Mouse (Mus musculus) MEL (cell line): ENCODE results near the gene Stx3. TPM values are rescaled to one million over a fixed set of nuclear protein-coding genes. Genes with fewer than 3 reads are reported as not detected.

Experiments
- DNase-seq: peaks from one replicate; pipeline ENCODE4 v3.0.0; 2011; ENCODE audit warnings: low read depth, low spot score
- H3K27ac ChIP-seq: 2 replicates; pipeline ENCODE4 v1.5.1; 2012; ENCODE audit warnings: low read depth, mild to moderate bottlenecking, control low read depth, low read length, moderate library complexity; ENCODE audit not compliant: control insufficient read depth
- H3K27me3 ChIP-seq, 2 experiments: fragments of 150-350 bp in 1 of 2; sonication (generic) in 1 of 2; 2 replicates each; pipeline ENCODE4 v1.6.1; 2012; ENCODE audit warnings: low read length in 2 of 2, mild to moderate bottlenecking in 2 of 2, improper control_type of control experiment in 1 of 2, moderate library complexity in 1 of 2; ENCODE audit not compliant: insufficient read depth in 2 of 2, control insufficient read depth in 1 of 2
- H3K36me3 ChIP-seq, 2 experiments: 2 replicates each; pipeline ENCODE4 v1.6.1; 2012 to 2014; ENCODE audit warnings: low read length in 2 of 2, improper control_type of control experiment in 1 of 2, inconsistent platforms in 1 of 2, mild to moderate bottlenecking in 1 of 2; ENCODE audit not compliant: insufficient read depth in 2 of 2, control insufficient read depth in 1 of 2
- H3K4me1 ChIP-seq, 2 experiments: fragments of 150-350 bp in 1 of 2; sonication (generic) in 1 of 2; 2 replicates each; pipeline ENCODE4 v1.6.1; 2012; ENCODE audit warnings: low read length in 2 of 2, improper control_type of control experiment in 1 of 2, mild to moderate bottlenecking in 1 of 2; ENCODE audit not compliant: insufficient read depth in 2 of 2, control insufficient read depth in 1 of 2
- H3K4me3 ChIP-seq, 2 experiments: fragments of 150-350 bp in 1 of 2; sonication (generic) in 1 of 2; 2 replicates each; pipeline ENCODE4 v1.5.1; 2012; ENCODE audit warnings: low read depth in 2 of 2, low read length in 2 of 2, mild to moderate bottlenecking in 2 of 2, moderate library complexity in 2 of 2, control low read depth in 1 of 2, improper control_type of control experiment in 1 of 2; ENCODE audit not compliant: control insufficient read depth in 1 of 2, insufficient read depth in 1 of 2
- H3K79me2 ChIP-seq: 2 replicates; pipeline ENCODE4 v1.6.1; 2012; ENCODE audit warnings: mild to moderate bottlenecking, low read length, moderate library complexity; ENCODE audit not compliant: control insufficient read depth, poor library complexity, insufficient read depth
- H3K9ac ChIP-seq: 2 replicates; pipeline ENCODE4 v1.6.1; 2012; ENCODE audit warnings: low read depth, mild to moderate bottlenecking, control low read depth, low read length, moderate library complexity; ENCODE audit not compliant: control insufficient read depth, poor library complexity, severe bottlenecking
- H3K9me3 ChIP-seq: fragments of 150-350 bp; sonication (generic); replicated peaks from 2 replicates; pipeline ENCODE4 v1.6.1; 2012; ENCODE audit warnings: mild to moderate bottlenecking, low read length, improper control_type of control experiment, moderate library complexity; ENCODE audit not compliant: insufficient read depth
- CHD1 ChIP-seq: IDR thresholded peaks from 2 replicates; pipeline ENCODE4 v1.6.1; 2012; ENCODE audit warnings: low read depth, mild to moderate bottlenecking, inconsistent platforms, low read length, improper control_type of control experiment
- EP300 ChIP-seq, 2 experiments: IDR thresholded peaks; 2 replicates each; pipeline ENCODE4 v1.6.1; 2011; ENCODE audit warnings: improper control_type of control experiment in 2 of 2, low read length in 2 of 2, low read depth in 1 of 2, mild to moderate bottlenecking in 1 of 2
- GABPA ChIP-seq: IDR thresholded peaks from 2 replicates; pipeline ENCODE4 v1.6.1; 2012; ENCODE audit warnings: low read depth, mild to moderate bottlenecking, inconsistent platforms, low read length, improper control_type of control experiment, moderate library complexity
- MAX ChIP-seq: IDR thresholded peaks from 2 replicates; pipeline ENCODE4 v1.6.1; 2011; ENCODE audit warnings: low read length, improper control_type of control experiment
- MAZ ChIP-seq: IDR thresholded peaks from 2 replicates; pipeline ENCODE4 v1.6.1; 2012; ENCODE audit warnings: low read depth, mild to moderate bottlenecking, inconsistent platforms, low read length, improper control_type of control experiment
- MEF2A ChIP-seq: IDR thresholded peaks from 2 replicates; pipeline ENCODE4 v1.6.1; 2014; ENCODE audit warnings: low read depth, mild to moderate bottlenecking, inconsistent platforms, low read length, improper control_type of control experiment; ENCODE audit not compliant: poor library complexity, insufficient replicate concordance, severe bottlenecking; ENCODE audit errors: extremely low read depth
- NRF1 ChIP-seq: IDR thresholded peaks from 2 replicates; pipeline ENCODE4 v1.6.1; 2014; ENCODE audit warnings: low read depth, mild to moderate bottlenecking, inconsistent platforms, low read length, improper control_type of control experiment, moderate library complexity; ENCODE audit not compliant: poor library complexity, insufficient read depth, severe bottlenecking
- POLR2AphosphoS2 ChIP-seq: IDR thresholded peaks from 2 replicates; pipeline ENCODE4 v1.6.1; 2011; ENCODE audit warnings: low read length, improper control_type of control experiment
- RCOR1 ChIP-seq: IDR thresholded peaks from 2 replicates; pipeline ENCODE4 v1.6.1; 2012; ENCODE audit warnings: low read depth, mild to moderate bottlenecking, inconsistent platforms, low read length, improper control_type of control experiment
- TBP ChIP-seq: IDR thresholded peaks from 2 replicates; pipeline ENCODE4 v1.8.0; 2011; ENCODE audit warnings: low read depth, low read length, improper control_type of control experiment
- TCF12 ChIP-seq: IDR thresholded peaks from 2 replicates; pipeline ENCODE4 v1.6.1; 2014; ENCODE audit warnings: low read depth, mild to moderate bottlenecking, inconsistent platforms, low read length, improper control_type of control experiment, moderate library complexity
- USF1 ChIP-seq: IDR thresholded peaks from 2 replicates; pipeline ENCODE4 v1.6.1; 2014; ENCODE audit warnings: low read depth, mild to moderate bottlenecking, inconsistent platforms, low read length, improper control_type of control experiment, moderate library complexity
- polyA plus RNA-seq, 2 experiments: library from polyadenylated mRNA; stranded (reverse) in 1 of 2; unstranded in 1 of 2; fragments of >175 nt in 1 of 2; fragments of >200 nt in 1 of 2; gene quantifications; 2 replicates each; pipeline versions ENCODE4 v1.2.1 to v1.2.4; 2012; ENCODE audit warnings: low replicate concordance in 2 of 2, low read depth in 1 of 2; ENCODE audit not compliant: insufficient read length in 2 of 2, insufficient read depth in 1 of 2, missing spikeins in 1 of 2
- total RNA-seq: library from RNA; depleted of rRNA; stranded (reverse); fragments of 300-350 nt; gene quantifications from 2 replicates; pipeline ENCODE4 v1.2.3, GENCODE M21; 2012

Gene Stx3
- total and polyA plus RNA-seq, 3 experiments: 0.73 to 3.0 TPM; not detected in 1

DNA sequence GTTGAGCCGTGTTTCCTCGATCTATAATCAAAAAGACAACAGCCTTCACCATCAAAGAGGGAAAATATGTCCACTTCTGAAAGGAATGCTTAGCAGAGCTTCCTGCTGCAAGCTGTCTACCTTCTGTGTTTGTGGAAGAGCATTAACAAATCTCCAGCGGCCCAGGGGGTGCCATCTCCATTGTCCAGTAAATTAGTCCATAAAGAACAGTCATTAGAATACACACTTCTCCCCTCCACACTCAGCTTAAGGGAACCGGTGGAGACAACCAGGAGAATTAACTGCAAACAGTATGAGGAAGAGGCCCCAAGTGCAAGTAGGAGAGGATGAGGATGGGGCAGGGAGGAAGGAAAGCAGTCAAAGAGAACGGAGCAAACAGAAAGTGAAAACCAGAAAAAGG is 27.4 kb downstream of the Stx3 start:
- H3K4me1 ChIP-seq: no peaks in the 10 kb centered on the region
- no peaks in the 10 kb centered on the region for H3K36me3 ChIP-seq
- no peak for TF ChIP-seq MEF2A
- no peak for TF ChIP-seq GABPA
- no peak for TF ChIP-seq MAX
- TF ChIP-seq, all 39 proteins: peak for 0
- no peaks in the 10 kb centered on the region for H3K9me3 ChIP-seq
- no peak overlapping the region for H3K9ac ChIP-seq
- H3K4me3 ChIP-seq: no peak overlapping the region
- no peaks in the 10 kb centered on the region for H3K79me2 ChIP-seq
- no peak for DNase-seq
- 0 out of 4 replicates have a peak, but pooled peaks cover 0 to 2% of the 10 kb centered on the region in 2 experiments for H3K27me3 ChIP-seq
- H3K27ac ChIP-seq: no peak overlapping the region

DNA sequence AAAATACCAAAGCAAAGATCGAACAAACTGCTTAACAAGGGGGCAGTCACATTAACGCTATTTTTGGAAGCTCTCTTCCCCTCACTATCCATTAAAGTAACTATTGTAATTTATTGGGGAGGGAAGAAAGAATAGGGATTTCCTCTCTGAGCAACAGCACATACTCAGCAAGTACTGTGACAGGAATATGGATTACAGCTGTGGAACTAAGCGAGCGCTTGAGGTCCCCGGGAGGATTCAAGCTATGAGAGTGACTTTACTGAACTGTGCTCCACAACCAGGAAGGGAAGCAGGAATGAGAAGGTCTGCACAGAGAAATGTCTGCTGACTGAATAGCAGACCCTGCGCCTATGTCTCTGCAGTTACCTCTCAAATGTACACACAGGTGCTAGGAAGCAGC is 30.3 kb downstream of the Stx3 start:
- Histone ChIP-seq H3K4me1 (no peaks in the 10 kb centered on the region), H3K4me3 (no peak overlapping the region), H3K27ac (no peak overlapping the region), H3K79me2 (no peaks in the 10 kb centered on the region), H3K27me3 (peaks cover 2 to 4% of the 10 kb centered on the region in 2 experiments; a peak in 2 of 4 replicates), H3K9me3 (no peaks in the 10 kb centered on the region), H3K36me3 (no peaks in the 10 kb centered on the region), H3K9ac (no peak overlapping the region)
- TF ChIP-seq TBP: no peak
- TF ChIP-seq USF1: no peak
- no peak for TF ChIP-seq MAZ
- DNase-seq: no peak

DNA sequence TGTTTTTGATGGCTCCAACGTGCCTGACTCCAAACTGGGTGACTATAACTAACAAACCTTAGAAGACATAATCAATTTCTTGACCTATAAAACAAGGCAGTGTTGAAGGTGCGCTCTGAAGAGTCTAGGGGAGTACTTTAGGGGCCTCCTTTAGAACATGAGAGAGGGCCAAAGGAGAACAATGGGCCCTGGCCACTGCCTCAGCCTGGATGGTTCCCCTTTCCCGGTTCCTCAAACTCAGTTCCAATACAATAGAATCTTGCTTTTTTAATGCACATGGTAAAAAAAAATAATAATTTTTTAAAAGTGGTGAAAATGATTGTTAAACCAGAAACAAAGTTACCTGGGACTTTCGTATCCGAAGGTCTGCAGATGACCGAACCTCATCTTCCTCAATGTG is 31.4 kb downstream of the Stx3 start:
- Histone ChIP-seq H3K4me1 (no peaks in the 10 kb centered on the region), H3K79me2 (no peaks in the 10 kb centered on the region), H3K4me3 (no peak overlapping the region), H3K27ac (no peak overlapping the region), H3K9me3 (no peaks in the 10 kb centered on the region), H3K36me3 (no peaks in the 10 kb centered on the region), H3K27me3 (peaks cover 2 to 4% of the 10 kb centered on the region in 2 experiments; a peak in 2 of 4 replicates), H3K9ac (no peak overlapping the region)
- TF ChIP-seq POLR2AphosphoS2 (no peak), RCOR1 (no peak), CHD1 (no peak), TCF12 (no peak), EP300 (IDR thresholded peaks at IDR 0.05; ENCODE audit: low read depth in 1 of 2, low read length in 2 of 2) (no peak), NRF1 (no peak)
- no peak for DNase-seq
